Mouse (Mus musculus): ENCODE measurements around the gene Nmnat3. TPM values are rescaled to one million over a fixed set of nuclear protein-coding genes. Genes with fewer than 3 reads are reported as not detected.

Gene Nmnat3
- polyA plus RNA-seq, 1 experiment from 2014 or later: 4.2 TPM

- no peaks in the 10 kb centered on the region for H3K36me3 ChIP-seq
- 76% methylated on average over 3 of the region's 3 CpGs for WGBS
- no peak for ATAC-seq (ENCODE audit: insufficient number of reproducible peaks, insufficient read depth, low FRiP score, low TSS enrichment, low read depth)
Observed at GRCm38 (mm10) chr9:98333219-98333754, 46.1 kb downstream of the Nmnat3 start.

GRCm38 (mm10) chr9:98337881-98338769, 50.9 kb downstream of the Nmnat3 start:
- WGBS: 64% methylated on average over 15 of the region's 15 CpGs
- H3K4me2 ChIP-seq: no peak overlapping the region
- no peaks in the 10 kb centered on the region for H3K9me3 ChIP-seq
- H3K36me3 ChIP-seq: no peaks in the 10 kb centered on the region
- ATAC-seq (ENCODE audit: insufficient number of reproducible peaks, insufficient read depth, low FRiP score, low TSS enrichment, low read depth): no peak; the same call in 1 of the 2 replicates
- H3K4me3 ChIP-seq (replicated peaks): no peak overlapping the region
- no peak overlapping the region for H3K27ac ChIP-seq
- no peak overlapping the region for H3K9ac ChIP-seq (replicated peaks)
- no peaks in the 10 kb centered on the region for H3K4me1 ChIP-seq (replicated peaks)
- no peaks in the 10 kb centered on the region for H3K27me3 ChIP-seq

More at GRCm38 (mm10) chr9:98333219-98333754, 46.1 kb downstream of the Nmnat3 start:
- Histone ChIP-seq H3K4me2 (no peak overlapping the region), H3K27ac (no peak overlapping the region), H3K9ac (replicated peaks) (no peak overlapping the region), H3K27me3 (no peaks in the 10 kb centered on the region), H3K4me1 (replicated peaks) (peaks cover 6% of the 10 kb centered on the region; the same call in 1 of the 2 replicates), H3K9me3 (no peaks in the 10 kb centered on the region), H3K4me3 (replicated peaks) (no peak overlapping the region)

GRCm38 (mm10) chr9:98339971-98340370, 52.7 kb downstream of the Nmnat3 start:
- no peaks in the 10 kb centered on the region for H3K27me3 ChIP-seq
- 79% methylated on average over 4 of the region's 4 CpGs for WGBS
- no peak for ATAC-seq (ENCODE audit: insufficient number of reproducible peaks, insufficient read depth, low FRiP score, low TSS enrichment, low read depth)
- H3K4me3 ChIP-seq (replicated peaks): no peak overlapping the region
- no peaks in the 10 kb centered on the region for H3K36me3 ChIP-seq
- H3K27ac ChIP-seq: no peak overlapping the region
- no peaks in the 10 kb centered on the region for H3K9me3 ChIP-seq
- H3K9ac ChIP-seq (replicated peaks): no peak overlapping the region
- H3K4me1 ChIP-seq (replicated peaks): no peaks in the 10 kb centered on the region
- no peak overlapping the region for H3K4me2 ChIP-seq

GRCm38 (mm10) chr9:98340427-98340826, 53.2 kb downstream of the Nmnat3 start:
- WGBS: 75% methylated on average over 4 of the region's 4 CpGs
- Histone ChIP-seq H3K9me3 (no peaks in the 10 kb centered on the region), H3K9ac (replicated peaks) (no peak overlapping the region), H3K4me2 (no peak overlapping the region), H3K4me3 (replicated peaks) (no peak overlapping the region), H3K27me3 (no peaks in the 10 kb centered on the region), H3K36me3 (no peaks in the 10 kb centered on the region), H3K27ac (no peak overlapping the region), H3K4me1 (replicated peaks) (no peaks in the 10 kb centered on the region)
- ATAC-seq (ENCODE audit: insufficient number of reproducible peaks, insufficient read depth, low FRiP score, low TSS enrichment, low read depth): no peak

GRCm38 (mm10) chr9:98345840-98346239, 58.6 kb downstream of the Nmnat3 start:
- no peaks in the 10 kb centered on the region for H3K27me3 ChIP-seq
- H3K4me2 ChIP-seq: no peak overlapping the region
- WGBS: 93% methylated on average over 1 of the region's 1 CpGs
- no peak for ATAC-seq (ENCODE audit: insufficient number of reproducible peaks, insufficient read depth, low FRiP score, low TSS enrichment, low read depth)
- H3K4me1 ChIP-seq (replicated peaks): peaks cover 17% of the 10 kb centered on the region
- H3K4me3 ChIP-seq (replicated peaks): no peak overlapping the region
- H3K9me3 ChIP-seq: no peaks in the 10 kb centered on the region
- H3K36me3 ChIP-seq: no peaks in the 10 kb centered on the region
- no peak overlapping the region for H3K27ac ChIP-seq
- H3K9ac ChIP-seq (replicated peaks): no peak overlapping the region

GRCm38 (mm10) chr9:98346240-98346639, 59.0 kb downstream of the Nmnat3 start:
- Histone ChIP-seq H3K9me3 (no peaks in the 10 kb centered on the region), H3K4me3 (replicated peaks) (no peak overlapping the region), H3K27me3 (no peaks in the 10 kb centered on the region), H3K9ac (replicated peaks) (no peak overlapping the region), H3K36me3 (no peaks in the 10 kb centered on the region), H3K4me1 (replicated peaks) (peaks cover 20% of the 10 kb centered on the region), H3K4me2 (no peak overlapping the region), H3K27ac (no peak overlapping the region)
- ATAC-seq (ENCODE audit: insufficient number of reproducible peaks, insufficient read depth, low FRiP score, low TSS enrichment, low read depth): no peak
- WGBS: 71% methylated on average over 4 of the region's 4 CpGs

GRCm38 (mm10) chr9:98347021-98347420, 59.8 kb downstream of the Nmnat3 start:
- Histone ChIP-seq H3K4me2 (no peak overlapping the region), H3K27ac (no peak overlapping the region), H3K4me3 (replicated peaks) (no peak overlapping the region), H3K9ac (replicated peaks) (no peak overlapping the region), H3K27me3 (no peaks in the 10 kb centered on the region), H3K9me3 (no peaks in the 10 kb centered on the region), H3K36me3 (no peaks in the 10 kb centered on the region), H3K4me1 (replicated peaks) (peaks cover 20% of the 10 kb centered on the region)
- 89% methylated on average over 3 of the region's 3 CpGs for WGBS
- ATAC-seq (ENCODE audit: insufficient number of reproducible peaks, insufficient read depth, low FRiP score, low TSS enrichment, low read depth): no peak

- ATAC-seq (ENCODE audit: insufficient number of reproducible peaks, insufficient read depth, low FRiP score, low TSS enrichment, low read depth): no peak
- 3% methylated on average over 4 of the region's 4 CpGs for WGBS
- no peaks in the 10 kb centered on the region for H3K36me3 ChIP-seq
- H3K4me1 ChIP-seq (replicated peaks): peaks cover 20% of the 10 kb centered on the region
- no peak overlapping the region for H3K4me3 ChIP-seq (replicated peaks)
- no peaks in the 10 kb centered on the region for H3K9me3 ChIP-seq
- 0 out of 2 replicates have a peak overlapping the region, but pooled peaks have one; percentile 18 for H3K9ac ChIP-seq (replicated peaks)
- H3K27ac ChIP-seq: no peak overlapping the region
- no peaks in the 10 kb centered on the region for H3K27me3 ChIP-seq
- no peak overlapping the region for H3K4me2 ChIP-seq
Observed at GRCm38 (mm10) chr9:98350318-98351144, 63.3 kb downstream of the Nmnat3 start.

GRCm38 (mm10) chr9:98352332-98352731, 65.1 kb downstream of the Nmnat3 start:
- H3K27ac ChIP-seq: no peak overlapping the region
- H3K4me2 ChIP-seq: no peak overlapping the region
- H3K36me3 ChIP-seq: no peaks in the 10 kb centered on the region
- no peak overlapping the region for H3K9ac ChIP-seq (replicated peaks)
- no peak for ATAC-seq (ENCODE audit: insufficient number of reproducible peaks, insufficient read depth, low FRiP score, low TSS enrichment, low read depth)
- no peak overlapping the region for H3K4me3 ChIP-seq (replicated peaks)
- H3K27me3 ChIP-seq: no peaks in the 10 kb centered on the region
- H3K4me1 ChIP-seq (replicated peaks): peaks cover 20% of the 10 kb centered on the region
- H3K9me3 ChIP-seq: no peaks in the 10 kb centered on the region
- 56% methylated on average over 6 of the region's 6 CpGs for WGBS

GRCm38 (mm10) chr9:98354919-98355318, 67.7 kb downstream of the Nmnat3 start:
- Histone ChIP-seq H3K27ac (no peak overlapping the region), H3K9me3 (no peaks in the 10 kb centered on the region), H3K36me3 (no peaks in the 10 kb centered on the region), H3K4me2 (no peak overlapping the region), H3K9ac (replicated peaks) (no peak overlapping the region), H3K4me3 (replicated peaks) (no peak overlapping the region), H3K4me1 (replicated peaks) (peaks cover 12% of the 10 kb centered on the region), H3K27me3 (no peaks in the 10 kb centered on the region)
- WGBS: 93% methylated on average over 3 of the region's 3 CpGs
- no peak for ATAC-seq (ENCODE audit: insufficient number of reproducible peaks, insufficient read depth, low FRiP score, low TSS enrichment, low read depth)

GRCm38 (mm10) chr9:98361047-98361446, 73.8 kb downstream of the Nmnat3 start:
- Histone ChIP-seq H3K27ac (no peak overlapping the region), H3K9me3 (no peaks in the 10 kb centered on the region), H3K36me3 (no peaks in the 10 kb centered on the region), H3K4me2 (no peak overlapping the region), H3K4me1 (replicated peaks) (peaks cover 5% of the 10 kb centered on the region; the same call in 1 of the 2 replicates), H3K27me3 (no peaks in the 10 kb centered on the region), H3K9ac (replicated peaks) (no peak overlapping the region), H3K4me3 (replicated peaks) (no peak overlapping the region)
- 75% methylated on average over 3 of the region's 3 CpGs for WGBS
- no peak for ATAC-seq (ENCODE audit: insufficient number of reproducible peaks, insufficient read depth, low FRiP score, low TSS enrichment, low read depth)
